Mouse (Mus musculus) embryo, embryonic 10 days (tissue): Measurements from ENCODE around the gene Mlec.
"Not testable (repeated sequence)": the region's sequence is repeated elsewhere in the genome, so short reads cannot be mapped to it uniquely, and the experiment has no call there.

Experiments
- DNase-seq: peaks from one replicate; pipeline ENCODE4 v3.0.0-alpha.2; 2015; ENCODE audit warnings: low spot score

Mlec gene

DNA sequence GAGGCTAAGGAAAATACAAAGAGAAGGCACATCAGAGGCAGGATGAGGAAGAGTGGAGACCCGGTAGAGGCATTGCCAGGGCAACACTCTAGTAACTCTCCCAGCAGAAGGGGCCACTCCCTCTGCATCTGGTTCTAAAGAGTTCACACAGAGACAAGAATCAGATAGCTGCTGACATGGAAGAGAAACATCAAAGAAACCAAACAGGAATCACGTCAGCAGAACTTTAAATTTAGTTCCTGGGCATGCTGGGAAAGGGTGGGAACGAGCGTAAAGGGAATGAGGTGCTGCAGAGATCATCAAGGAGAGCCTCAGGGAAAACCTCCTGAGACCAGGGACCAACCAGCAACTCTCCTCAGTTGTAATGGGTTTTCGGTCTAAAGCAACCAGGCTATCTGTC lies 7.0 kb downstream of the Mlec start:
- no peak for DNase-seq

DNA sequence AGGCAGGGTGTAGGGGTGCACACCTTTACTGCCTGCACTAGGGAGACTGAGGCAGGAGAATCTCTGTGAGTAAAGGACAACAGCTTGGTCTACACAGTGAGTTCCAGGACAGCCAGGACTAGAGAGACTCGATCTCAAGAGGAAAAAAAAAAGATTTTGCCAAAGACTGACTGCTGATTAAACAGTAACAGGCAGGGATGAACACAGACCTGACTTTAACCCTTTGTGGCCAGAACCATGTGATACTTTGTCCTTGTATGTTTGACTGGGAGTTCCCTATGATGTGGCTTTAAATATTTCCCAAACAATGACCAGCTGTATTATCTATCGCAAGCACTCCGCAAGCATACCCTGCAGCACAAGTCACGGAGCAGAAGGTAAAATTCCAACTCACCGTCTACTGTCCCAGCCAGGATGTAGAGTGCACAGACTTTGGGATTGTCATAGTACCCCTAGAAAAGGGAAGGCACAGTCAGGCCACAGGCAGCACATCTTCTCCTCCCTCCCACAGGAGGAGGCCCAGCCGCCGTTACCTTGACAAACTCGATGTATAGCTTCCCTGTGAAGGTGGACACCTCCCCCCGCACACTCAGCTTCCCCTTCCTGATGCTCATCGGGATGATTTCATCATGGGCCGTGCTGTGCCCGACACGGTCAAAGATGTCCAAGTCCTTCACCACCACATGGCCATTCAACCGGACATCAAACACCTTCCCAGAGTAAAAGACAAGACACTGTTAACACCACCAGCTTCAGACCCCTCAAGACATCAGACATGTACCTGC lies 8.1 kb downstream of the Mlec start:
- DNase-seq: no peak

DNA sequence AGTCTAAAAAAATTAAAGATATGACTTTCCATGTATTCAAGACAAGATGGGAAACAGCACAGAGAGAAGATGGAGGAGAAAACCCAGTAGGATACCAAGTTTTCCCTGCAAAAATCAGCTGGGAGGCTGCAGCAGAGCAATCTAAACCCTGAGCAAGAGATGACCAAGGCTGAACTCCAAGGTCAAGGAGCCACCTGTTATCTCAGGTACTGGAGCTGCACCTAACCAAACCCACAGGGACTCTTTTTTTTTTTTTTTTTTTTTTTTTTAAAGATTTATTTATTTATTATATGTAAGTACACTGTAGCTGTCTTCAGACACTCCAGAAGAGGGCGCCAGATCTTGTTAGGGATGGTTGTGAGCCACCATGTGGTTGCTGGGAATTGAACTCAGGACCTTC lies 9.1 kb downstream of the Mlec start:
- not testable (repeated sequence) for DNase-seq

- DNase-seq: no peak
Observed at GRCm38 (mm10) chr5:115148378-115148777, 9.6 kb downstream of the Mlec start.

- no peak for DNase-seq
Observed at GRCm38 (mm10) chr5:115147388-115147787, 10.6 kb downstream of the Mlec start.

DNA sequence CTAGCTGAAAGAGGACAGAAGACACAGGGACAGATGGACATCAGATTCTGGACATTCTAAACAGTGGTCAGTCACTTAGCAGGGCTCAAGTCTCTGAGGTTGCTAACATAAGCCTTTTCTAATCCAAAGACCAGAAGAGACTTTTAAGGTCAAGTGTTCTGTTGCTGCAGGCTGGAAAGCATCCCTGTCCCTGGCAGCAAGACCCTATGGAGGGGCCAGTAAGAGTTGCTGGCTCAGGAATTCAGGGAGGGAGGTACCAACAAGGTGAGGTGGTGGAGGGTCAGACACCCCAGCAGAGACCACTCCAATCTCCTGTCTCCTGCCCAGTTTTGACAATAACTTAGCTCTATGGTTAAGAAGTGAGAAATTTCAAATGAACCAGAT lies 11.2 kb downstream of the Mlec start:
- DNase-seq: no peak

DNA sequence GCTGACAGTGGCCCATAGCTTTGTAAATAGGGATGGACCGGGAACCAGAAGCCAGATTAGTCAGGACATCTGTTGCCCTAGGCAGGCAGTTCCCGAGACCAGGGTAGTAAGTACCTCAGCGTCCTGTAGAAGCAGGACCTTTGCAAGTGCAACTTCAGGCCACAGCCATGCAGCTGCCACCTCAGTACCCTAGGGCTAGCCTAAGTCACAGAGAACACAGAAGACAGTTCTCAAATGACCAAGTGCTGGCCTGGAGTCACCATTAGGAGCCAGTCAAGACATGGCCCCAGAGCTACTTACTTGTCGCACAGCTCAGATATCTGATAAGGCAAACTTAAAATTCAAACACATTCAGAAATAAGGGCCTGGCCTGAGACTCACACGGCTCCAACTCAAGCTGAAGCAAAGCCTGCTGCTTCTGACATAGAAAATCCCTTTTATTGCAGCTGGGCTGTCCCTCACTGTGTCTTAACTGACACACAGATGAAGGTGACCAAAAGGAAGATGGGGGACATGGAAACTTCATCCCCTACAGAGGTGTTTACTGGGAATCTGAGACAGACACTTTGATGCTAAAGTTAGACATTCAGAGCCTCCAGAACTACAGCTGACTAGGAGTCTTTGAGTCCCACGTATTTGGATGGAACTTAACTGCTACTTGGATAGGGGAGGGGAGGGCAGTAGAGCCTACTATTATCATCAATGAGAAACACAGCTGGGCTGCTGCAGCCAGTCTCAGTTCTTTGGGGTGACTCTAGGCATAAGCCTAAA lies 11.8 kb downstream of the Mlec start:
- no peak for DNase-seq

GRCm38 (mm10) chr5:115145253-115145968 lies 12.6 kb downstream of the Mlec start:
- no peak for DNase-seq

DNA sequence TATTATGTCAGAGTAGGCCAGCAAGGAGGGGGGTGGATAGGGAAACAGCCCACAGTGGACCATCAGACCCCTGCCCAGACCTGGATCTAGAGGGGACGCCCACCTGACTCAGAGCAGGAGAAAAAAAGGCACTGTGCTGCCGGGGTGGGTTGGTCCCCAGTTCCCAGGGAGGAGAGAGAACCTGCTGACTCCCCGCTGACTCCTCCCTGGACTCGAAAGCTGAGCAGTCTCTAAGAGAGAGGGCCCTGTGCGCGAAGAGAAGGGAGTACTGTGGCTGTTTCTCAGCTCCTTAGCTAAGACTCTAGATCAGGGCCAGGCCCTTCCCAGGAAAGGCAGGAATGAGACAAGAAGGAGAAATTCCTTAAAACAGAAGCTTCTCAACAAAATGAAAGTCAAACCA lies 13.5 kb downstream of the Mlec start:
- DNase-seq: no peak

DNA sequence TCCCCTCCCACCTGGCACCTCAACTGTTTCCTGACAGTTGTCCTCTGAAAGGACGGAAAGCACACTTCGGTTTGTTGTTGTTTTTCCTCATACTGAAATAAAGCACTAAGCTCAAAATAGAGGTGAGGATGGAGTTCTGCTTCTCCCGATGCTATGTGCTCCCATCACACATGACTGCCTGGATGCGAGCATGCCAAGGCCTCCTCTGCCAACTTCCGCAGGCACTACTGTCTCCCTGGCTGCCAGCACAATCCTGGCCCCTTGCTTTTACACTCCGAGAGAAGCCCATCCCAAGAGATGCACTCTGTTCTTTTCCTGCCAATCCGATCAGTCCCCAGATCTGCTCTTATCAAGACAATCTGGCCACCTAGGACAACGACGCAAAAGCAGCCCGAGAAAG lies 14.4 kb downstream of the Mlec start:
- no peak for DNase-seq

DNA sequence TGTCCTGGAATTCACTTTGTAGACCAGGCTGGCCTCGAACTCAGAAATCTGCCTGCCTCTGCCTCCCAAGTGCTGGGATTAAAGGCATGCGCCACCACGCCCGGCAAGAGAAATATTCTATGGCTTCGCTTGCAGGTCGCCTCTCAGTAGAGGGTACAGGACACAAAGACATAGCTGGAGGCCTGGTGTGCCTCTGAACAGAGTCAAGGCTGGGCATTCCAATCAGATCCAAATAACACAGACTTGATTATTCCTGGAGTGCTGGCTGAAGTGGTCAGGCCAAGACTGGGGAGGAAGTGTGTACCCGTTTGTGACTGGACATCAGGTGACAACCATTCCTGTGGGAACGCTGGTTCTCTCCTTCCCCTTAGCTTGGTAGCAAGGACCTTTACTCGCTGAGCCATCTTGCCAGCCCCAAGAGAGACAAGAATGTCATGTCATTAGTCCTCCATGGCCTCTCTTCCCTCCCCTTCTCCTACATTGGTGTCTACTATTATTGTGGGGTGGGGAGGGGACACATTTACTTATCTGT lies 15.7 kb downstream of the Mlec start:
- DNase-seq: no peak

DNA sequence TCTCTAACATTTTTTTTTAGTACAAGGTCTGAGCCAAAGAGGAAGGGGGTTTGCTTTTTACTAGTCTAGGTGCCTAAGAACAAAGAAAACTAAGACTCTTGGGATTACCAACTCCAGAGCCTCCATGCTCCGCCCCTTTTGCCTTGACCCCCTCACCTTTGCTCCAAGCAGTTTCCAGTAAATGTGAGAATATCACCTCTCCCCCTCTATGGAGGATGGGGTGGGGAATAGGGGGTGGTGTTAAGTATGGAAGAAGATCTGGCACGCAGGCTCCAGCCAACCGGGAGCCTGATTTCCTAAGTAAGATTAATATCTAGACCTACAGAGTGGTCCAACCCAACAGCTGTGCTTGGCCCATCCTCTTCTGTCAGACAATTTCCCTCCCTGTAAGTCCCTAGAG lies 17.3 kb downstream of the Mlec start:
- no peak for DNase-seq

- DNase-seq: no peak
Observed at GRCm38 (mm10) chr5:115139124-115139523, 18.9 kb downstream of the Mlec start.

DNA sequence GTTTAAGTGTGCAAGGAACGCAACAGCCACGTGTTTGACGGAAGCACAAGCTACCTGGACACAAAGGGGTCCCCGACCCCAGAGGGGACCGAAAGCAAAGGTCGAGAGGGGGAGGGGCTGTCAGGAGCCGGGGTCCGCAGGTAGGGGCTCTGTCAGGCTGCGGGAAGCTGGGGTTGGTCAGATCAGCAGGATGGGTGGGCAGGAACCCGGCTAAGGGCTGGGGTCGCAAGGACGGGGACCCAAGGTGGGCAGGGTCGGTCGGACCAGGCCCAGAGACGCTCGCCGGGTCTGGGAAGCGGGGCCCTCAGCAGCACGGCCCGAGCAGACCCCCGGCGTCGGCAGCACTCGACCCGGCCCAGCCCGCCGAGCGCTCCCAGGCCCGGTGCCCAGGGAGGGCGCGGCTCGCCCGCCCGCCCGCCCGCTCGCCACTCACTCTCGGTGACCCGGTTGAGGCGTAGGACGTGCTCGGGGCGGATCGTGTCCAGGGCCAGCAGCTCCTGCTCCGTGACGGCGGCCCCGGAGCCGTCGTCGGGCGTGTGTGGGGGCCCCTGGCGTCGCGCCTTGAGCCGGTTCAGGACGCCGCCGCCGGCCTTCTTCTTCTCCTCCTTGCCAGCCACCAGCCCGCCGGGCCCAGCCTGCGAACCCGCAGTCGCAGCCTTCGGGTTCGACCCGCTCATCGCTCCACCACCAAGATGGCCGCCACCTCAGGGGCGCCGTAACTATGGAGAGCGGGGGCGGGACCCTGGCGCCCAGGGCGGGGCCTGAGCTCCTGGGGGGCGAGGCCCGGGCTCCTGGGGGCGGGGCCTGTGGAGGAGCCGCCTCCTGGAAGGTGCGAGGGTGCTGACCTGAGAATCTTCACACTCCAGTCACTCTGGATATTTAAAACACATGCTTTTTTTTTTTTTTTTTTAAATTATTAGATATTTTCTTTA lies 23.5 kb downstream of the Mlec start, which contains the start of gene Unc119b:
Gene Unc119b, minus strand, starts transcription at position 742 of the 932 bp plus-strand sequence.
- peak; percentile 86 for DNase-seq

DNA sequence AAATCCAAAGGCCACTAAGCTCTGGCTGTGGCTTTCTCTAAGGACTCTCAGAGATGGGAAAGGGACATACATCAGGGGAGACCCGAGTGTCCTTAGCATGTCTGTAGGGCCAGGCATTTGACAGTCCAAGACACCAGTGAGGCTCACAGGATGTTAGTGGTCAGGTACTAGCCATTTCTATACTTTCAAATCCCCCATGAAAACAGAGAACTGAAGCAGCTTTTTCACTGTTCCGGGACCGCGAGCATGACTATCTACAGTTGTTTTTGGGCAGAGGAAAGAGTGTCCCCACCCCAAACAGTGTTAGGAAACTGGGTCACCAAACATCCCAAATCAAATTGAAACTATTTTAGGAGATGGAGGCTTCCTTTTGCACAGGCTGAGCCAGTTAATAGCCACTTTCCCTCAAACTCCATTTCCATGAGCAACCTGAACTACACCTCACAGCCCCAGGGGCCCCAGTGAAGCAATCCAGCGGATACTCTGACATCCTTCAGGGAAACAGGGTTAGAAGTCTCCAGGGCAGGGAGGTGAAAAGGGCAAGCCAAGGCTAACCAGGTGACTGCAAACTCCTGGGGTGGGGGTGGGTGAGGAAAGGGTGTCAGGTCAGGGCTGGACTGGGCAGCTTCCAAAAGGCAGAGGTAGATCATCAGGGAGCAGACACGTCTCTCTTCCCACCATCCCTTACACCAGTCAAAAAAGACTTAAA lies 24.5 kb downstream of the Mlec start:
- no peak for DNase-seq

DNA sequence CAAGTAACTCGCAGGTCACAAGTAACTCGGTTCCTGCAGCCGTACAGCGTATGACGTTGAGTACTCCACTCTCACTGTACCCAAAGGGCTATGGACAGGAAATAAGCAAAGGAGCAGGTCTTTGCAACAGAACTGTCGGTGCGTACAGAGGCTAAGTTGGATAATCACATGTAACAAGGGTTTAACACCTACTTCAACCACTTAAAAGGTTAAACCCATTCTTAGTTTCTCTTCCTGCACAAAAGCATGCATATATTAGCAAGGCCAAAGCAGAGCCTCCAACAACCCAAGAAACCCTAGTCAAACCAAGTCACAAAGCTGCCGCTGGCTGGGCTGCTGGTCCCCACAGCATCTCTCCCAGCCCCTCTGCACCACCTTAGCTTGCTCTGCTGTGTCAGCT lies 25.5 kb downstream of the Mlec start:
- DNase-seq: no peak

GRCm38 (mm10) chr5:115129328-115129727 lies 28.7 kb downstream of the Mlec start:
- DNase-seq: no peak

DNA sequence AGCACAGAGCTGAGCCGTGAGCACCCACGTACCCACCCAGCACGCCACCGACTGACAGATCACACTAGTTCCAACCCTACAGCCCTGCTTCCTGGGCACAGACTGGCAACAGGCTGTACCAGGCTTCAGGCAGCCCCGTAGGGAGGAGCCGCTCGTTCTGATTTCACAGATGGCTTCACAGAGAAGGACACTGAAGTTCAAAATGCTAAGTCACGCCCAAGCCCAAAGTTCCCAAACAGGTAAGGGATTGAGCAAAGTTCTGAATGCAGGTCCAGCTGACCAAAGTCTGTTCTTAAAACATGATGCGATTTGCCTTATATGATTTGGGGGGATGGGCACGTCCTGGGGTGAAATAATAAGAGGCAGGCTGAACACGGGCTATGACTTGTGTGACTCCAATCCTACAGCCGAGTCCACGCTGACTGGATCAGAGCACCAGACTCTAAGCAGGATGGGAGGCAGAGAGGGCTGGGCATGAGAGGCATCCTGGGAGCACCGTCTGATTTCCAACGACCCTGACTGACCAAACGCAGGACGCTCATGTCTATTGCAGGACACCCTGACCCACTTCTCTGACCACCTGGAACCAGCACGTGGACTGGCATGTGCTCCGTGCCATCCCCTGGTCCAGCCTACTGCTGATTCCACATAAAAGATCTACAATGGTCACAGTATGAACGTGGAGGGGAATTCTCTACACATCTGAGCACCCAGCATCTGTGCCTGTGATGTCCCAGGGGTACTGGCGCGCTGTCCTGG lies 30.4 kb downstream of the Mlec start:
- DNase-seq: no peak

GRCm38 (mm10) chr5:115126578-115127312 lies 31.2 kb downstream of the Mlec start:
- DNase-seq: no peak
